Mouse (Mus musculus) NIH3T3 (cell line): ENCODE data around the gene Gm17467.
"Not testable (repeated sequence)": the region's sequence is repeated elsewhere in the genome, so short reads cannot be mapped to it uniquely, and the experiment has no call there.

Experiments
- DNase-seq: peaks from one replicate; pipeline ENCODE4 v3.0.0-alpha.2; 2012; ENCODE audit warnings: low read depth

The Gm17467 gene

GRCm38 (mm10) chrX:123704691-123705090 lies at the start of gene Gm17467:
Gene Gm17467, minus strand, starts transcription at chrX:123704791.
- DNase-seq: not testable (repeated sequence)
